Mouse (Mus musculus): Measurements from ENCODE around the gene Nedd9. TPM values are rescaled to one million over a fixed set of nuclear protein-coding genes. Genes with fewer than 3 reads are reported as not detected.

The Nedd9 gene
- polyA plus RNA-seq, 1 experiment from 2014 or later = 65.3 TPM

DNA sequence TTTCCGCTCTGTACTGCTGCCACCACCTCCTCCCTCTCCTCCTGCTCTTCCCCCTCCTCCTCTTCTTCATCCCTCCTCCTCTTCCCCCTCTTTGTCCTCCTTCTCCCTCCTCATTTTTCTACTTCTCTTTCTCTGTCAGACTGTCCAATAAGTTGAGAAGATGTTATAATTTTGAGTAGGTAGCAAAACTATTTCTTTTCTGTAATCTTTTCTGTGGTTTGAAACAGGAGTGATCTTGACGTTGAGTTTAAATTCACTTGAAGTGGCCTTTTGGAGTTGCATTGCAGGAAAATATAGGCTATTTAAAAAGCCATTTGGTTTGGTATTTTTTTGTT, 214 bp upstream of the Nedd9 start:
- DNase-seq (ENCODE audit: low spot score) = no peak
- no peak overlapping the region for H3K9ac ChIP-seq (ENCODE audit: low read length)
- 92% methylated on average over 2 of the region's 2 CpGs for WGBS
- ATAC-seq (ENCODE audit: insufficient read depth, low FRiP score, low TSS enrichment) = no peak
- H3K4me2 ChIP-seq (ENCODE audit: low read depth) = no peak overlapping the region
- H3K27ac ChIP-seq (ENCODE audit: low read depth, low read length) = no peak overlapping the region
- 0 out of 2 replicates have a peak, but pooled peaks cover 2% of the 10 kb centered on the region for H3K4me1 ChIP-seq (ENCODE audit: control insufficient read depth, insufficient read depth, low read length)
- no peaks in the 10 kb centered on the region for H3K36me3 ChIP-seq (ENCODE audit: control insufficient read depth, insufficient read depth, low read length)
- H3K27me3 ChIP-seq (ENCODE audit: control insufficient read depth, insufficient read depth, low read length) = no peaks in the 10 kb centered on the region
- no peak overlapping the region for H3K4me3 ChIP-seq (ENCODE audit: low read depth, low read length)
- H3K9me3 ChIP-seq (ENCODE audit: control insufficient read depth, low read length) = no peaks in the 10 kb centered on the region

DNA sequence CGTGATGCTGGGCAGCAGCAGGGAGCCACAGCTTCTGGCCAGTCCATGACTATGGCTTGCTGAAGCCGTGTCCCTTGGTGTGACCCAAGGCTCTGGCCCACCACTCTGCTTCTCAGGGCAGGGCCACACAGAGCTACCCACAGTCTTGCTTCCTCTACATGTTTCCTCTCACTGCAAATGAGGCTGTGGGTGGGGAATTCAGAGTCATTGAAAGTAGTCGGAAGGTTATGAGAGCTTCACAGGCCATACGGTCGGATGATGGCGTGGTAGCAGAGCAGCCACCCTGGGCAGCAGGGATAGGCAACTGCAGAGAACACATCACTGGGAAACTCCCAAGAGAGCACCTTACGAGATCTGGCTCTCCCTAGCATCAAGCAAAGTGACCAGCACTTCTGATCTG, 3.2 kb downstream of the Nedd9 start:
- 92% methylated on average over 7 of the region's 7 CpGs for WGBS
- Histone ChIP-seq H3K9ac (ENCODE audit: low read length) (no peak overlapping the region), H3K27ac (ENCODE audit: low read depth, low read length) (no peak overlapping the region), H3K4me2 (ENCODE audit: low read depth) (no peak overlapping the region), H3K27me3 (ENCODE audit: control insufficient read depth, insufficient read depth, low read length) (no peaks in the 10 kb centered on the region), H3K9me3 (ENCODE audit: control insufficient read depth, low read length) (no peaks in the 10 kb centered on the region), H3K4me1 (ENCODE audit: control insufficient read depth, insufficient read depth, low read length) (0 out of 2 replicates have a peak, but pooled peaks cover 2% of the 10 kb centered on the region), H3K4me3 (ENCODE audit: low read depth, low read length) (no peak overlapping the region), H3K36me3 (ENCODE audit: control insufficient read depth, insufficient read depth, low read length) (no peaks in the 10 kb centered on the region)
- DNase-seq (ENCODE audit: low spot score) (no peak), ATAC-seq (ENCODE audit: insufficient read depth, low FRiP score, low TSS enrichment) (no peak)

DNA sequence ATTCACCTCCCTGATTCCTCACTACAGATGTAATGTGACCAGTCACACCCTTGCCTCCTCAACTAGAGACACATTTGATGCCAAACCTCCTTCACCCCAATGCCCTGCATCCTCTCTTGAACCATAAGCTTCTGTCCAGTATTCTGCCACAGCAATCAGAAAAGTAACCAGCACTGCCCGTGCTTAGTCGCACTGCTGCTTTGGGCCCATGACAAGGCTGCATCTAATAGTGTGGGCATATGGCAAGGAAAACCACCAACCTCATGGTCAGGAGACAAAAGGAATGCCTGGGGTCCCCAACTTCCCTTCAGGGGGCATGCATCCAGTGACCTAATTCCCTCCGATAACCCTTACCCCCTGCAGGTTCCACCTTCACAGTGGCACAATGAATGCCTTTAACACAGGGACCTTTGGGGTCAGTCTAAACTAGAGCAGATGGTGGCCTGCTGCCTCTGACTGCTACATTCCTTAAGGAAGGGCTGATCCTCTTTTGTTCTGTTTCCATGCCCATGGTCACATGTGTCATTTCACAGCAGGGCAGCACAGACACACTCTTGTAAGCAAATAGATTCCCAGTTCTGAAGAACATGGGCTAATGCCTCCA, 4.7 kb downstream of the Nedd9 start:
- H3K36me3 ChIP-seq (ENCODE audit: control insufficient read depth, insufficient read depth, low read length) = no peaks in the 10 kb centered on the region
- DNase-seq (ENCODE audit: low spot score) (peak; percentile 50), ATAC-seq (ENCODE audit: insufficient read depth, low FRiP score, low TSS enrichment) (peak; percentile 73; the same call in 1 of the 2 replicates)
- no peaks in the 10 kb centered on the region for H3K9me3 ChIP-seq (ENCODE audit: control insufficient read depth, low read length)
- H3K4me1 ChIP-seq (ENCODE audit: control insufficient read depth, insufficient read depth, low read length) = 0 out of 2 replicates have a peak, but pooled peaks cover 2% of the 10 kb centered on the region
- H3K27ac ChIP-seq (ENCODE audit: low read depth, low read length) = no peak overlapping the region
- no peak overlapping the region for H3K4me2 ChIP-seq (ENCODE audit: low read depth)
- 27% methylated on average over 3 of the region's 3 CpGs for WGBS
- H3K27me3 ChIP-seq (ENCODE audit: control insufficient read depth, insufficient read depth, low read length) = no peaks in the 10 kb centered on the region
- H3K4me3 ChIP-seq (ENCODE audit: low read depth, low read length) = no peak overlapping the region
- no peak overlapping the region for H3K9ac ChIP-seq (ENCODE audit: low read length)

DNA sequence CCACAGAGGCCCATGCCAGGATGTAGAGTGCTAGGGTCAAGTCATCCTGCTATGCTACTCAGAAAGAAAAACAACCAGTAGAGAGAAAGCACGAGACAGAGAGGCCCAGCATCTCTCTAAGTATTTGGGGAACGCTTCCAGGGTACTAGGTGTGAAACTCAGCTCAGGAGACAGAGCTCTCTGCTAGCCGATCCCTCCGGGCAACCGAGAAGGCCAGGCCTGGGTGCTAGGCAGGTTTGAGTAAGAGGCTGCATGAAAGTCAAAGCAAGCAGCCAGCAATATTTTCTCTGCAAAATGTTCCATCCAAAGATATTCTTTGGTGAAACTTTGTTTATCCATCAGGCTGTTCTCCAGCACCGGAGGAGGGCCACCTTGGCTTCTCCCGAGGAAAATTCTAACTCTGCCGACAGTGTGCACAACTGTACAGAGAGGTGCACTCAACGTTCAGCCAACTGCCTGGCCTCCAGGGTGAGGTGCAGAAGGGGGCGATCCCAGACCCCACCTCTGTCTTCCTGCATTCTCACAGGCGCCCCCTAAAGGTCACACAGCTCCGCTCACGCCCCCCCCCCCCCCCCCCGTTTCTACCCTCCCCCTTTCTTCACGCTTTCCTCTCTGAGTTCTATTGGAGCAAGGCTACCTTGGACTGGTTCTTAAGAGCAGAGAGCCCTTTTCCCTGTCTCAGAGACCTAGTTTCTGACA, 7.3 kb downstream of the Nedd9 start:
- 66% methylated on average over 14 of the region's 15 CpGs for WGBS
- no peak for ATAC-seq (ENCODE audit: insufficient read depth, low FRiP score, low TSS enrichment)
- no peak overlapping the region for H3K4me2 ChIP-seq (ENCODE audit: low read depth)
- no peaks in the 10 kb centered on the region for H3K36me3 ChIP-seq (ENCODE audit: control insufficient read depth, insufficient read depth, low read length)
- H3K27me3 ChIP-seq (ENCODE audit: control insufficient read depth, insufficient read depth, low read length) = no peaks in the 10 kb centered on the region
- no peak for DNase-seq (ENCODE audit: low spot score)
- 0 out of 2 replicates have a peak, but pooled peaks cover 2% of the 10 kb centered on the region for H3K4me1 ChIP-seq (ENCODE audit: control insufficient read depth, insufficient read depth, low read length)
- no peak overlapping the region for H3K27ac ChIP-seq (ENCODE audit: low read depth, low read length)
- H3K4me3 ChIP-seq (ENCODE audit: low read depth, low read length) = no peak overlapping the region
- no peak overlapping the region for H3K9ac ChIP-seq (ENCODE audit: low read length)
- H3K9me3 ChIP-seq (ENCODE audit: control insufficient read depth, low read length) = no peaks in the 10 kb centered on the region

DNA sequence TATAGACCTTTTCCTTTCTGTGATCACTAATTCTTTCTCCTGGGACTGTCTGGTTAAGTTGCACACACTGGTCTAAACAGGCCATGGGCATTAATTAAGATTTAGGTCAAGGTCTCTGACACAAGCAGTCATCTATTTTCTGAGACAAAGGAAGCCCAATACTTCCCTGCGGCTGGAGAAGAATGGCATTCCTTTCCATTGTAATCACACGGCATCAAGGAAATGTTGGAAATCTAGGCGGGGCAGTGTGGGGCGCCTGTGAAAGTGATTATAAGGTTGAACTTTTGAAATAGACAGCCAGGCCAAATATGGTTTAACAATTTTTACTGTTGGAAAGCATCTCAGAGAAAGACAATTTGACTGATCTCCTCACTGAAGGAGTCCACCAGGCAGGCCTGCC, 10.9 kb downstream of the Nedd9 start:
- no peak overlapping the region for H3K9ac ChIP-seq (ENCODE audit: low read length)
- 39% methylated on average over 4 of the region's 4 CpGs for WGBS
- DNase-seq (ENCODE audit: low spot score) (no peak), ATAC-seq (ENCODE audit: insufficient read depth, low FRiP score, low TSS enrichment) (no peak)
- H3K4me1 ChIP-seq (ENCODE audit: control insufficient read depth, insufficient read depth, low read length) = no peaks in the 10 kb centered on the region
- no peak overlapping the region for H3K27ac ChIP-seq (ENCODE audit: low read depth, low read length)
- H3K4me2 ChIP-seq (ENCODE audit: low read depth) = no peak overlapping the region
- H3K27me3 ChIP-seq (ENCODE audit: control insufficient read depth, insufficient read depth, low read length) = no peaks in the 10 kb centered on the region
- H3K36me3 ChIP-seq (ENCODE audit: control insufficient read depth, insufficient read depth, low read length) = no peaks in the 10 kb centered on the region
- H3K9me3 ChIP-seq (ENCODE audit: control insufficient read depth, low read length) = no peaks in the 10 kb centered on the region
- no peak overlapping the region for H3K4me3 ChIP-seq (ENCODE audit: low read depth, low read length)

DNA sequence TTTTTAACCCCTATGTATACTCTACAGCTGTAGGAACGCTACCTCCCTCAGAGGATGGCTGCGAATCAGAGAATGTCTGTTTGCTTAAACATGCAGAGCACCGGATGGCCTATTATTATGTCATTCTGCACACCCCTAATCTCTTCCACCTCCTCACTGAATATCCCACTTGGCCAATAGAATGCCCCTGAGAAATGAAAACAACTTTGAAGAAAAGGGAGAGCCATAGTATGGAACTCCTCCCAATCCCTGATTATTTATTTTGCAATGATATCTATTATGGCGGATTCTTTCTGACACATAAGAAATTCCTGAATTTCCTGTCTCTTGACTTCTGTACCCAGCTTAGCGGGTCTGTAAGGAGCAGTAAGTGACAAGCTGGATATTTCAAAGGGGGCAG, 12.8 kb downstream of the Nedd9 start:
- H3K36me3 ChIP-seq (ENCODE audit: control insufficient read depth, insufficient read depth, low read length) = no peaks in the 10 kb centered on the region
- no peaks in the 10 kb centered on the region for H3K9me3 ChIP-seq (ENCODE audit: control insufficient read depth, low read length)
- H3K4me2 ChIP-seq (ENCODE audit: low read depth) = no peak overlapping the region
- no peak overlapping the region for H3K4me3 ChIP-seq (ENCODE audit: low read depth, low read length)
- H3K27me3 ChIP-seq (ENCODE audit: control insufficient read depth, insufficient read depth, low read length) = no peaks in the 10 kb centered on the region
- no peak overlapping the region for H3K27ac ChIP-seq (ENCODE audit: low read depth, low read length)
- no peak for DNase-seq (ENCODE audit: low spot score)
- WGBS = 87% methylated on average over 5 of the region's 5 CpGs
- H3K9ac ChIP-seq (ENCODE audit: low read length) = no peak overlapping the region
- no peaks in the 10 kb centered on the region for H3K4me1 ChIP-seq (ENCODE audit: control insufficient read depth, insufficient read depth, low read length)
- no peak for ATAC-seq (ENCODE audit: insufficient read depth, low FRiP score, low TSS enrichment)

DNA sequence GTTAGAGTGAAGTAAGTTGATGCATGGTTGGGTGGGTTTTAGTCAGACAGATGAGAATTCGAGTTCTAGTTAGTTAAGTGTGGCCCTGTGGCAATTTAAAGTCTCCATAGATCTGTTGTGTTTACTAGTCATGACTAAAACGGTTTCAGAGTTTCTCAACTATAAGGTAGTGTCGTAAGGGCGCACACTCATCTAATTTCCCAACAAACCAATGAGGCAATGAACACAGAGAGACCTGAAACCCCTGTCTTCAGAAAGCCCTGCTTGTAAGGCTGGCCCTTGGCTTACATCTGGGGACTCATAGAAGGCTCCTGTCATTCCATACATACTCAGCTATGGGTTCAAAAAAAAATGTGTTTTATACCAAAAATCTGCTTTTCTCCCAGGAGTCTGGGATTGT, 13.7 kb downstream of the Nedd9 start:
- no peak overlapping the region for H3K9ac ChIP-seq (ENCODE audit: low read length)
- no peaks in the 10 kb centered on the region for H3K4me1 ChIP-seq (ENCODE audit: control insufficient read depth, insufficient read depth, low read length)
- ATAC-seq (ENCODE audit: insufficient read depth, low FRiP score, low TSS enrichment) = no peak
- no peak overlapping the region for H3K4me3 ChIP-seq (ENCODE audit: low read depth, low read length)
- H3K27ac ChIP-seq (ENCODE audit: low read depth, low read length) = no peak overlapping the region
- no peaks in the 10 kb centered on the region for H3K36me3 ChIP-seq (ENCODE audit: control insufficient read depth, insufficient read depth, low read length)
- H3K27me3 ChIP-seq (ENCODE audit: control insufficient read depth, insufficient read depth, low read length) = no peaks in the 10 kb centered on the region
- WGBS = 87% methylated on average over 4 of the region's 4 CpGs
- no peak for DNase-seq (ENCODE audit: low spot score)
- no peaks in the 10 kb centered on the region for H3K9me3 ChIP-seq (ENCODE audit: control insufficient read depth, low read length)
- H3K4me2 ChIP-seq (ENCODE audit: low read depth) = no peak overlapping the region

DNA sequence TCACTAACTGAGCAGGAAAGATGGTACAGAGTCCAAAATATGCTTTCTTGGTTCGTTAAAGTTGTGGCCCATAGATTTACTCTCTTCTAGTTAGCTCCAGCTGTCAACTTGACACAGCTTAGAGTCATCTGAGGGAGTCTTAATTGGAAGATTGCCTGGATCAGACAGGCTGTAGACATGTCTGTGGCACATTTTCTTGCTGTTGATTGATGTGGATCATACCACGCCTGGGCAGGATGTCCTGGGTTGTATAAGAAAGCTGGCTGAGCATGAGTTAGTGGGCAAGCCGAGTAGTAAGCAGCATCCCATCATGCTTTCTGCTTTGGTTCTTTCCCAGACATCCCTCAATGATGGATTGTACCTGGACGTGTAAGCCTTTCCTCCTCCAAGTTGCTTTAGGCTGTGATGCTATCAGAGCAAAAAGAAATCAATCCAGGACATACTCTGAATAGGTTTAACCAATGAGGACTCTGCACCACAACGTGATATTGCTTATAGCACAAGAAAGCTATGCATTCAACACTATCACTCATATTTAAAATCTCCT, 14.2 kb downstream of the Nedd9 start:
- ATAC-seq (ENCODE audit: insufficient read depth, low FRiP score, low TSS enrichment) = no peak

DNA sequence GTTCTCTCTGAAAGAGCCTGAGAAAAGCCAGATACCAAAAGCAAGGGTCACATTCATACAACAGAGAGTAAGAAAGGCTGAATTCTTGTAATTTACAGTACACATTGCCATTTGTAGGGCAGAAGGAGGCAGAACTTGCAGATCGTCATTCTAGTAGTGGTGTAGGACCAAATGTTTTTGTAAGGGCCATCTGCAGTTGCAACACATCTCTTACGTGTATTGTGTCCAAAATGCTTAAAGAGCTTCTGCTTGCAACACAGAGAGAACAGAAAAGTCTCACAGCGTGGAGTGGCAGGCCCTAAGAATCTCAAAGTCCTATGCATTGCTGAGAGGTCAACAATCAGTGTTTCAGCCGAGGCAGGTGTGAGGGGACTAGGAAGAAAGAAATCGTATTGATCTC, 18.9 kb downstream of the Nedd9 start:
- ATAC-seq (ENCODE audit: insufficient read depth, low FRiP score, low TSS enrichment) = no peak
- Histone ChIP-seq H3K4me2 (ENCODE audit: low read depth) (no peak overlapping the region), H3K27ac (ENCODE audit: low read depth, low read length) (no peak overlapping the region), H3K9me3 (ENCODE audit: control insufficient read depth, low read length) (no peaks in the 10 kb centered on the region), H3K9ac (ENCODE audit: low read length) (no peak overlapping the region), H3K4me3 (ENCODE audit: low read depth, low read length) (no peak overlapping the region), H3K4me1 (ENCODE audit: control insufficient read depth, insufficient read depth, low read length) (no peaks in the 10 kb centered on the region), H3K36me3 (ENCODE audit: control insufficient read depth, insufficient read depth, low read length) (no peaks in the 10 kb centered on the region), H3K27me3 (ENCODE audit: control insufficient read depth, insufficient read depth, low read length) (no peaks in the 10 kb centered on the region)
- 78% methylated on average over 5 of the region's 5 CpGs for WGBS
- no peak for DNase-seq (ENCODE audit: low spot score)

More for the DNA sequence above, 14.2 kb downstream of the Nedd9 start:
- no peaks in the 10 kb centered on the region for H3K9me3 ChIP-seq (ENCODE audit: control insufficient read depth, low read length)
- no peaks in the 10 kb centered on the region for H3K4me1 ChIP-seq (ENCODE audit: control insufficient read depth, insufficient read depth, low read length)
- no peaks in the 10 kb centered on the region for H3K27me3 ChIP-seq (ENCODE audit: control insufficient read depth, insufficient read depth, low read length)
- no peak for DNase-seq (ENCODE audit: low spot score)
- no peak overlapping the region for H3K9ac ChIP-seq (ENCODE audit: low read length)
- no peak overlapping the region for H3K4me2 ChIP-seq (ENCODE audit: low read depth)
- H3K4me3 ChIP-seq (ENCODE audit: low read depth, low read length) = no peak overlapping the region
- no peak overlapping the region for H3K27ac ChIP-seq (ENCODE audit: low read depth, low read length)
- H3K36me3 ChIP-seq (ENCODE audit: control insufficient read depth, insufficient read depth, low read length) = no peaks in the 10 kb centered on the region
- 84% methylated on average over 5 of the region's 5 CpGs for WGBS
